Mouse (Mus musculus) left cerebral cortex, postnatal 14 days (tissue): ENCODE measurements around the gene Cd34. TPM values are rescaled to one million over a fixed set of nuclear protein-coding genes. Genes with fewer than 3 reads are reported as not detected.

Source experiments
- DNase-seq, 2 experiments: peaks; one replicate each; pipeline ENCODE4 v3.0.0; 2021 to 2022; ENCODE audit warnings: low spot score in 2 of 2, mixed read lengths in 1 of 2
- intact Hi-C: fragments of 180-260 bp; cut with DNase I; formaldehyde crosslinking; loops from one replicate; pipeline ENCODE4 v1.15.1; 2025
- total RNA-seq, 2 experiments: library from RNA; stranded (reverse); gene quantifications; 2 replicates each; pipeline ENCODE4 v1.2.3; 2021

Cd34 gene
- total RNA-seq, 2 experiments from 2014 or later, result 49.2 to 55.2 TPM

DNA sequence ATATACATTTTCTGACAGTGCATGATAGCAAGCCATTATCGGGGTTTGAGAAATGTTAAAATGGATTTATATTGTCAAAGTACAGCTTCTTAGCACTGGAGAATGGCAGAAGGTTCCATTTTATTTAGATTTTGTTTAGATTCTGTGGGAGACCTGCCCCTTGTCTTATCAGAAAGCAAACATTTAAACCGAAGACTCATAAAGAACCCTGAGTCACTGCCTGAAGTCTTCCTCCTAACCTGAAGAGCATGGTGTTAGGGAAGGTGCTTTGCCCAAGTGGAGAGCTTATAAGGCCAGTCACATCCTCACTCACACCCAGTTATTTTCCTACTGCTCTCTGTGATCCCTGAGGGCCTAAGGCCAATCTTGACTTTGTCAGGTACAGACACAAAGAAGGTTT, 18.4 kb downstream of the Cd34 start:
- no peak for DNase-seq
- intact Hi-C loops, result loop anchor here (10.0 kb wide), 1 partner anchor 1572 kb away; no protein-coding TSS in a partner anchor

- peak; percentile 78 to 82 for DNase-seq
- intact Hi-C loops, result loop anchor here (1.0 to 5.0 kb wide), 3 partner anchors 83 to 330 kb away; no protein-coding TSS in a partner anchor
Measured at GRCm38 (mm10) chr1:194962181-194962580, 23.6 kb downstream of the Cd34 start.

- no peak for DNase-seq
- intact Hi-C loops, result loop anchor here (1.0 to 5.0 kb wide), 3 partner anchors 83 to 330 kb away; no protein-coding TSS in a partner anchor
Measured at GRCm38 (mm10) chr1:194962712-194963111, 24.1 kb downstream of the Cd34 start.

DNA sequence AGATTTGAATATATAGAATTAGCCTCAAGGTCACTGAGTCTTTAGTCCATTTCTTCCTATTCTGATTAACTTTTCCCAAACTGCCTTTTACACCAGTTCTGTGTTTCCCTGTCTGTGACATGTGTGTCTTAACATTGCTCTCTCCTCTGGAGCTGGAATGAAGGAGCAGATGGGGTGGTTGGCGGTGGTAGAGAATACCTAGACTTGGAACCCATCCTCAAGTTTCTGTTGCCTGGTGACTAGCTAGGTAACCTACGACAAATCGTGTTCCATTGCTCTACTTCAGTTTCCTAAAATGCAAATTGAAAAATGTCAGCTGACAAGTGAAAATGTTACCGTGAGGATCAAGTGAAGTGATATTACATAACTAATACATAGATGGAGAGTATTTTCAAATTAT, 33.4 kb downstream of the Cd34 start:
- intact Hi-C loops, result no loop called here

GRCm38 (mm10) chr1:194976164-194976516, 37.5 kb downstream of the Cd34 start:
- intact Hi-C loops, result loop anchor here (2.0 kb wide), 1 partner anchor 43 kb away; no protein-coding TSS in a partner anchor
- peak; percentile 84 to 93 for DNase-seq

More for the DNA sequence above, 33.4 kb downstream of the Cd34 start:
- peak; percentile 34 to 76 for DNase-seq

DNA sequence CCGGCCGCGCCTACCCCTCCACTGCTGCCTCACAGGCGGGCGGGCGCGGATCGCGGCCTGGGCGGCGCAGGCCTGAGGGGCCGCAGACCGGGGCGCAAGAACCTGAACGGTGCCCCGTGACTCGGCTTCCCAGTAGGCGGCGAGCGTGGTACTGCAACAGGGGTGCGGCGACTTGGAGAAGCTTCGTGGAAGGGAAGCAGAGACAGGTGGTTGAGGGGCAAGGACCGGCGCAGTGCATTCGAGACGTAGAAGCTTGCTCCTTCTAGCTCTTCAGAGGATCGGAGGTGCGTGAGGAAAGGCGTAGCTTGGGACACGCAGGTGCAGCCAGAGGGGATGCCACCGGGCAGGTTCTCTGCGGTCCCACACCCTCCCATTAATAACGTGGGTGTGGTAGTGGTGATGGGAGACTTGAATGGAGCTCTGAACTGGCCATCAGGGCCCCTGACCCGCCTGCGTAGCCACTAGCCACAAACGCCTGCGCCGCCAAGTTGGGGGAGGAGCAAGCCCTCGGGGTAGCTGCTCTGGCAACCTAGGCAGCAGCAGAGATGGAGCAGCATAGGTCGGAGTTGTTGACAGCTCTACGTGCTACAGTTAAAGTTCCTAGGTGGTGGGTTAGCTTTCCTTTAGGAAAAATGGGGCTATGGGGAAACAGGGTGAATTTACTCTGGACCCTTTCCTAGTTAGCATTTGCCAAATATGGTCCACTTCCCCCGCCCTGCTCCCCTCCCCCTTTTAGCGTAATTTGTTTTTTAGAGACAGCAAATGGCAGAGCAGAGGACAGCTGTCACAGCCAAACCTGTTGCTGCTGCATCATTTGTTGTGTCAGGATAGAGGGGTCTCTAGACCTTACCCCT, 38.1 kb downstream of the Cd34 start:
- DNase-seq, result peak; percentile 69 to 74
- intact Hi-C loops, result loop anchor here (2.0 kb wide), 1 partner anchor 42 kb away; no protein-coding TSS in a partner anchor

- intact Hi-C loops, result loop anchor here (2.0 kb wide), 1 partner anchor 41 kb away; no protein-coding TSS in a partner anchor
- peak; percentile 17 to 54 for DNase-seq
Measured at GRCm38 (mm10) chr1:194977371-194977761, 38.7 kb downstream of the Cd34 start.

DNA sequence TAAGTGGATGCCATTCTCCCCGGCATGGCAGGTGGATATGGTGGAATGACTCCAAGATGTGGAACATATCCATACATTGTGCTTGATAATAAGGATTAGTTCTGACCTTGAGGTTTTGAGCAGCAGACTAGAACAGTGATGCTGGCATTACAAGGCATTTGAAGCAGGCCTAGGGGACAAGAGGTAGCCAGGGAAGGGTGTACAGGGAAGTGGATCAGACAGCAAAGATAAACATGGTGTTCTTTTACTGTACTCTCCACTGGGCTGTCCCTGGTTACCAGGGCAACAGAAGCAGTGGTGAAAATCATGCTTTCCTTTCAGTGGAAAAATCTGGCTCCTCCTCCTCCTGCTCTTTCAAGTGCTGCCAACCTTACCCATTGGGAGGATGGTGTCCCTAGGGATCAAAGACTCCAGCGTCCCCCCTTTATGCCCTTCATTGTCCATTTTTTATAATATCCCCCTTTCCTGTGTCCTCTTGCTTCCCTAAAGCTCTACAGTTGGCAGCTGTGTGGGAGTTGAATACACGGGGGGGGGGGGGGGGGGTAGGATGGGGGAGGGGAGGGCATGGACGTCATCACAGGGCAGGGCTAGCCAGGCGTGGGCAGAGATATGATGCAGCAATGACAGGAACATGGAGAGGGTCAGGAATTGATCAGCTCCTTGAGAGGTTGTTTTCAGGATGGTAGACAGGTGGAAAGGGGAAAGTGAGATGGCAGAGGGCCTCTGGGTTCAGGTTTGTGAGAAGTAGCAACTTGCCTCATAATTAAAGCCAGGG, 39.5 kb downstream of the Cd34 start:
- intact Hi-C loops, result loop anchor here (2.0 kb wide), 1 partner anchor 41 kb away; no protein-coding TSS in a partner anchor
- peak; percentile 53 to 87 for DNase-seq

GRCm38 (mm10) chr1:194980826-194981435, 42.3 kb downstream of the Cd34 start:
- intact Hi-C loops, result no loop called here
- DNase-seq, result no peak

GRCm38 (mm10) chr1:194982931-194983690, 44.5 kb downstream of the Cd34 start:
- intact Hi-C loops, result no loop called here
- DNase-seq, result no peak

GRCm38 (mm10) chr1:194984914-194985313, 46.3 kb downstream of the Cd34 start:
- intact Hi-C loops, result no loop called here
- no peak for DNase-seq

- intact Hi-C loops, result no loop called here
- DNase-seq, result no peak
Measured at GRCm38 (mm10) chr1:194985442-194986210, 47.0 kb downstream of the Cd34 start.

DNA sequence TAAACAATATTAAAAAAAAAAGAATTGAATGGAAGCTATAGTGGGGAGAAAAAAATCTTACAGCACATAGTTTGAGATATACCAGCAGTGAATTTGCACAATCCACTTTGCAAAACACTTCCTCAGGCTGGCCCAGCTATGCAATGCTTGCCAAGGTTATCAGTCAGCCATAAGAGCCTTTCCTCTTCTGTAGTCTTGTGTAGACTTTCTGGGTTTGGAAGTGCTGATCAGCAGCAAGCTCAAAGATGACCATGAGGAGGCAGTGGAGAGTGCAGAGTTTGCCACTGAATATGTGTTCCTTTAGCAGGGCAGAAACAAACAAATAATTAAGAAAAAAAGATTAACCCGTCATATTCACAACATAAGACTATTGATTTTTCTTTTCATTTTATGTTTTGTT, 50.4 kb downstream of the Cd34 start:
- intact Hi-C loops, result no loop called here
- DNase-seq, result no peak

DNA sequence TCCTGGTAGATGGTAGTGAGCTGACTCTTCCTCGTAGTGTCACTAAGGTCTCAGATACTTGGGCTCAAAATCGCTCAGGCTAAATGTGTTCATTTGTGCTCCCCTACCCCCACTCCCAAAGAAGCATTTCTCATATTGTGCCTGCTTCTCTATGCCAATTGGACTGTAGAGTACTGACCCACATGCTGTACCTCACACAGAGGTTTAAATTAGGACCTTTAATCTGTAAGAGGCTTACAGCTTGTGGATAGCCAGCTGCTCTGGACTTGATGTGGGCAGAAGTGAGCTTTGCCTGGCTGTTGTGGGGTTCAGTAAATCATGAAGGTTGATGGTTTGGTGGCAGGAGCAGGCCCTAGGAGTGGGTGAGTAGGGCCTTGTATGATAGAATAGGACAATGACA, 52.4 kb downstream of the Cd34 start:
- intact Hi-C loops, result no loop called here
- no peak for DNase-seq

DNA sequence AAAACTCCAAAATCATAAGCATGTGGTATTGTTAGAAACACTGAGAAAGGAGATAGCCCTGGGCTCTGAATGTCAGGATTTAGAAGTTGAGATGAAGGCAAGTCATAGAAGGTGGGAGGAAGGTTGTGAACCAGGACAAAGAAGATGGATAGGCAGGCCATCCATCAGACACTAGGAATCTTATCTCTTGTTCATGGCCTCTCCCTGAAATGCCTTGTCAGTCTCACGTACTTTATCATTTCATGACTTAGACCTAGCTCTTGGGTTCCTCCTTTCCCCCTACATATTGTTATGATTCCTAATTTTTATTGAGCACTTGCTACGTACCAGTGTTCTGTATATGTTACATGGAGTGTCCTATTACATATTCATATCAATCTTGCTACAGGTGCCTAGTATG, 53.0 kb downstream of the Cd34 start:
- intact Hi-C loops, result no loop called here
- DNase-seq, result no peak

DNA sequence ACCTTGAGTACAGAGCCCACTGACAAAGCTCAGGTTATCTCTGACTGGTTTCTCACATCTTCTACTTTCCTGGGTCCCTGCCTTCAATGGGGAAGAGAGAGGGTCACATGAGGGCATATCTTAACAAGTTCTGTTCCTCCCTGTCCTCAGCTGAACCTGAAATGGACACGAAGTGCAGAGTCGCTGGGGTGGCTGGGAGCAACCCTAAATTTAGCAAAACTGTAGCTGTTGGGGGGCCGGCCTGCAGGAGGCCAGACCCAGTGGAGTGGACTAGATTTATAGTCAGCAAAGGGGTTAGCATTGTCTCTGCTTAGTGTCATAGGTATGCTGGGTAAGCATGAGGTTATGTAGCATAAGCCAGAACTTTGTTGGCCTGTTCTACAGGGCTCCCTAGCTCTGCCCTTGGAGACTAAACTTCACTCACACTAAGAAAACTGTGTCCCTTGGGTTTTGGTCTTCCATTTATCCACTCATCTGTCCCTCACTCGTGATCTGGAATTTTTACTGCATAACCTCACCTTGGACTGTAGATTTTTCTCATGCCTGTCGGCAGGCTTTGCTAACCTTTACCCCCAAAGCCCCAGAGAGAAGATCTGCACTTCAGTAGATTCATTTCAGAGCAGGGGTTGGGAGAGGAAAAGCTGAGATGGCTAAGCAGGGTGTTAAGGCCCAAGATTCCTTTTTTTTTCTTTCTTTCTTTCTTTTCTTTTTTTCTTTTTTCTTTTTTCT, 54.1 kb downstream of the Cd34 start:
- DNase-seq, result no peak

DNA sequence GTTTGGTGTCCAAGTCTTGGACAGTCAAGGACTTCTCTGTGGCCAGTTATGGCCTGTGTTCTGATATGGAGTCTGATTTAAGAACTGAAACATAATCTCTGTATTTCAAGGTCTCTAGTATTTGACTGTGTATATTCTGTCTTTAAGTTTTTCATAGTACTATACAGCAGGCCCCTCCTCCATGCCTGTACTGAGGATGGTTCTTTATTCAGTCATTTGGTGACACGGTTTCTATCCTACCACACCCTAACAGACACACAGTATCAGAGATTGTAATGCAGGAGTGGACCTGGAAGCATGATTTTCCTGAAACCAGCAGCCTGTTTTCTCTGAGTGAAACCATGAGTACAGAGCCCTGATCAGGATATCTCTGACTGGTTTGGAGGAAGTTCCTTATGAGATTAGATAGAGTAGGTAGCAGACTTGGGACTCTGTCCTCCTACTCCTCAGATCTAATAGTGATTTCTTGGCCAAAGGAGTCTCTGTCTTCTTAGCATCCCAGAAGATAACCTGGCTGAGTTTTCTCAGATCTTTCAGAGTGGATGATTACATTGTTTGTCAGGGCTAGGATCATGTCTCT, 54.9 kb downstream of the Cd34 start:
- no peak for DNase-seq
- intact Hi-C loops, result no loop called here

More for the DNA sequence above, 54.1 kb downstream of the Cd34 start:
- intact Hi-C loops, result no loop called here
